Mouse (Mus musculus) CD4-positive, CD25-positive, alpha-beta regulatory T cell (primary cell): ENCODE data around the gene Gm8890. TPM values are rescaled to one million over a fixed set of nuclear protein-coding genes. Genes with fewer than 3 reads are reported as not detected.

Experiments
- polyA plus RNA-seq: library from polyadenylated mRNA; unstranded; fragments of 100-300 nt; shearing (Covaris generic); gene quantifications from one replicate; pipeline ENCODE4 v1.2.1, GENCODE M21; 2017

Gene Gm8890
- not detected for polyA plus RNA-seq

DNA sequence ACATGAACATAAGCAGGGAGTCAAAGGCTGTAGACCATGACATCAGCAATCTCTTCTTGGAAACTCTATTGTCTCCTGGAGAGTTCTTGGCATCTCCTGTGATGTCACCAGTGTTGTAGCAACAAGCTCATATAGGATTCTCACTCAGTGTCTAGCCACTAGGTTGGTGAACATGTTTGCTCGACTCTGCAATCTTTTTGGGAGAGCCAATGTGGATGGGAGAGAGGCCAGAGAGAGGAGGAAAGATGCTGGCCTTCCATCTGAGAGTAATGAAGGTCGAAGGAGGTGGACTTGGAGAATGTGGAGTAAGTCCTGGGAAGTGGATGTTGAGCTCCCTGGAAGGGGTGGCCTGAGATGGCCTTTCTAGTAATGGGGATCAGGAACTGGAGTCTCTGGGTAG, at the start of gene Gm8890:
Gene Gm8890 (plus strand): TSS at position 301 of the 400 bp plus-strand sequence.

Other genes starting within 250 kb of the Gm8890 start
- not detected for gene Gm8879, start 128.4 kb upstream of the Gm8890 start, polyA plus RNA-seq
- not detected for gene Gm5861, start 73.0 kb upstream of the Gm8890 start, polyA plus RNA-seq
- 0.47 TPM for gene Speer1, start 85.5 kb downstream of the Gm8890 start, polyA plus RNA-seq
- gene Gm8897, start 160.4 kb downstream of the Gm8890 start, polyA plus RNA-seq: not detected
- gene Gm8906, start 246.7 kb downstream of the Gm8890 start, polyA plus RNA-seq: not detected